Comparison of ENCODE assay signal across 19 mouse cellular contexts in genomic region chr3:99981046-99981445, GRCm38 (mm10).
A peak's percentile ranks its signal among the peaks of the same experiment; 100 is the strongest.
DNase-seq lines count a peak whose midpoint lies in the region; ATAC-seq and TF ChIP-seq lines count a peak whose summit lies in the region.
"Had no signal": no experiment of that assay in that cellular context is flagged by ENCODE, and none has a peak within 500 bp of the region (broad histone marks: within the 10 kb centered on the region; RNA-seq: fewer than 3 reads in every experiment).

No protein-coding gene starts in this region.

- no peaks in the 10 kb centered on the region for H3K79me2 ChIP-seq in MEL (ENCODE audit: control insufficient read depth, insufficient read depth, low read length, poor library complexity)

- no peak overlapping the region for H3K4me3 ChIP-seq in MEL (ENCODE audit: control insufficient read depth in 1 of 2, insufficient read depth in 1 of 2, low read depth in 2 of 2, low read length in 2 of 2)
- H3K4me3 ChIP-seq: embryonic facial prominence, embryonic 10.5 days; forebrain, embryonic 13.5 days; hindbrain, embryonic 12.5 days; limb, embryonic 13.5 days; liver, embryonic 13.5 days; midbrain, embryonic 12.5 days; neural tube, embryonic 13.5 days had no signal

- H3K9me3 ChIP-seq in MEL (replicated peaks; ENCODE audit: insufficient read depth, low read length) = no peaks in the 10 kb centered on the region
- H3K9me3 ChIP-seq: embryonic facial prominence, embryonic 10.5 days; forebrain, embryonic 13.5 days; hindbrain, embryonic 12.5 days; limb, embryonic 13.5 days; liver, embryonic 13.5 days; midbrain, embryonic 12.5 days; neural tube, embryonic 13.5 days had no signal

- TF ChIP-seq EP300 in MEL (IDR thresholded peaks at IDR 0.05; ENCODE audit: low read depth in 1 of 2, low read length in 2 of 2) = no peak

- intact Hi-C loops in gastrocnemius, postnatal 14 days (cut with DNase I; ENCODE audit: low total_unique reads) = no loop called here

- H3K9ac ChIP-seq in MEL (ENCODE audit: control insufficient read depth, low read depth, low read length, poor library complexity, severe bottlenecking) = no peak overlapping the region
- H3K9ac ChIP-seq: forebrain, embryonic 13.5 days; hindbrain, embryonic 12.5 days; limb, embryonic 13.5 days; liver, embryonic 13.5 days; midbrain, embryonic 12.5 days; neural tube, embryonic 13.5 days had no signal

- no peak for TF ChIP-seq CTCF in MEL (IDR thresholded peaks at IDR 0.05 in 2 of 3, conservative IDR thresholded peaks at IDR 0.05 in 1 of 3; ENCODE audit: control insufficient read depth in 1 of 3, insufficient read depth in 1 of 3, low read depth in 2 of 3, low read length in 3 of 3, poor library complexity in 1 of 3, severe bottlenecking in 1 of 3)

- no peaks in the 10 kb centered on the region for H3K27me3 ChIP-seq in MEL (ENCODE audit: control insufficient read depth in 1 of 2, insufficient read depth in 2 of 2, low read length in 2 of 2)
- H3K27me3 ChIP-seq: forebrain, embryonic 13.5 days; hindbrain, embryonic 12.5 days; liver, embryonic 13.5 days; midbrain, embryonic 12.5 days; neural tube, embryonic 13.5 days had no signal

- DNase-seq in 416B (ENCODE audit: low read depth) = peak; percentile 26
- DNase-seq in MEL (ENCODE audit: low read depth, low spot score) = peak; percentile 43
- DNase-seq in c-Kit-positive CD71-positive TER-119-positive erythroid progenitor cells, embryonic 14.5 days (ENCODE audit: low spot score) = peak; percentile 1
- no peak for DNase-seq in testis, postnatal 14 days (ENCODE audit: low spot score)
- DNase-seq in gastrocnemius, postnatal 14 days = no peak
- DNase-seq: adrenal gland, adult 8-10 months; cerebellum, adult 18-20 months; gastrocnemius, postnatal 25 days; liver, embryonic 13.5 days; right cerebral cortex, postnatal 25 days had no signal

- no peak for TF ChIP-seq POLR2A in MEL (IDR thresholded peaks at IDR 0.05; ENCODE audit: control insufficient read depth in 1 of 2, insufficient read depth in 1 of 2, low read depth in 1 of 2, low read length in 2 of 2, poor library complexity in 1 of 2)

- ATAC-seq in monocyte, adult 5-6 weeks (replicated peaks; ENCODE audit: insufficient number of reproducible peaks, low FRiP score, low TSS enrichment, poor library complexity, severe bottlenecking) = peak; percentile 63
- ATAC-seq in granulocyte monocyte progenitor cell, adult 5-6 weeks (replicated peaks; ENCODE audit: poor library complexity, severe bottlenecking) = no peak
- ATAC-seq: forebrain, embryonic 13.5 days; intestine, embryonic 16.5 days had no signal

- no peak overlapping the region for H3K27ac ChIP-seq in MEL (ENCODE audit: control insufficient read depth, low read depth, low read length)
- H3K27ac ChIP-seq: embryonic facial prominence, embryonic 10.5 days; forebrain, embryonic 13.5 days; hindbrain, embryonic 12.5 days; limb, embryonic 13.5 days; liver, embryonic 13.5 days; midbrain, embryonic 12.5 days; neural tube, embryonic 13.5 days had no signal

- H3K4me1 ChIP-seq in MEL (ENCODE audit: control insufficient read depth in 1 of 2, insufficient read depth in 2 of 2, low read length in 2 of 2) = no peaks in the 10 kb centered on the region
- H3K4me1 ChIP-seq: embryonic facial prominence, embryonic 10.5 days; forebrain, embryonic 13.5 days; hindbrain, embryonic 12.5 days; liver, embryonic 13.5 days; midbrain, embryonic 12.5 days; neural tube, embryonic 13.5 days had no signal

- no peaks in the 10 kb centered on the region for H3K36me3 ChIP-seq in MEL (ENCODE audit: control insufficient read depth in 1 of 2, insufficient read depth in 2 of 2, low read length in 2 of 2)
- H3K36me3 ChIP-seq: embryonic facial prominence, embryonic 10.5 days; hindbrain, embryonic 12.5 days; limb, embryonic 13.5 days; liver, embryonic 13.5 days; midbrain, embryonic 12.5 days; neural tube, embryonic 13.5 days had no signal

- no peak for TF ChIP-seq RAD21 in MEL (IDR thresholded peaks at IDR 0.05; ENCODE audit: low read depth, low read length)

TF ChIP-seq in MEL, 35 proteins besides CTCF, POLR2A, EP300 and RAD21:
- TF ChIP-seq CHD2 (IDR thresholded peaks at IDR 0.05; ENCODE audit: low read length) = no peak
- TF ChIP-seq MEF2A (IDR thresholded peaks at IDR 0.05; ENCODE audit: extremely low read depth, insufficient replicate concordance, low read depth, low read length, poor library complexity, severe bottlenecking) = no peak
- TF ChIP-seq UBTF (IDR thresholded peaks at IDR 0.05; ENCODE audit: borderline replicate concordance, insufficient read depth, low read depth, low read length) = no peak
- TF ChIP-seq ZMIZ1 (IDR thresholded peaks at IDR 0.05; ENCODE audit: low read depth, low read length) = no peak
- TF ChIP-seq KAT2A (conservative IDR thresholded peaks at IDR 0.05; ENCODE audit: low read depth, low read length) = no peak
- no peak for TF ChIP-seq TCF12 (IDR thresholded peaks at IDR 0.05; ENCODE audit: low read depth, low read length)
- TF ChIP-seq MAFK (IDR thresholded peaks at IDR 0.05; ENCODE audit: borderline replicate concordance, low read depth, low read length) = no peak
- TF ChIP-seq TBP (IDR thresholded peaks at IDR 0.05; ENCODE audit: low read depth, low read length) = no peak
- no peak for TF ChIP-seq BHLHE40 (IDR thresholded peaks at IDR 0.05; ENCODE audit: borderline replicate concordance, low read depth, low read length)
- no peak for TF ChIP-seq MXI1 (IDR thresholded peaks at IDR 0.05; ENCODE audit: low read depth, low read length)
- no peak for TF ChIP-seq RCOR1 (IDR thresholded peaks at IDR 0.05; ENCODE audit: low read depth, low read length)
- no peak for TF ChIP-seq MAZ (IDR thresholded peaks at IDR 0.05; ENCODE audit: low read depth, low read length)
- no peak for TF ChIP-seq GABPA (IDR thresholded peaks at IDR 0.05; ENCODE audit: low read depth, low read length)
- no peak for TF ChIP-seq ZKSCAN1 (IDR thresholded peaks at IDR 0.05; ENCODE audit: low read depth, low read length)
- no peak for TF ChIP-seq NELFE (IDR thresholded peaks at IDR 0.05; ENCODE audit: low read depth, low read length)
- no peak for TF ChIP-seq USF2 (IDR thresholded peaks at IDR 0.05; ENCODE audit: borderline replicate concordance in 1 of 2, insufficient read depth in 1 of 2, low read depth in 1 of 2, low read length in 2 of 2)
- no peak for TF ChIP-seq SIN3A (IDR thresholded peaks at IDR 0.05; ENCODE audit: low read length)
- no peak for TF ChIP-seq POLR2AphosphoS2 (IDR thresholded peaks at IDR 0.05; ENCODE audit: low read length)

Comparison
In these comparisons a context has a peak if more than half of its experiments do, and no peak if none do; other contexts are left out.
1. DNase-seq: peak in 416B (single experiment), MEL (single experiment) and c-Kit-positive CD71-positive TER-119-positive erythroid progenitor cells, embryonic 14.5 days (single experiment); none in testis, postnatal 14 days (single experiment) and gastrocnemius, postnatal 14 days (single experiment).